Mouse (Mus musculus) adrenal gland, postnatal 14 days (tissue): ENCODE measurements at regions not wholly inside any gene's neighbourhood (a gene's known extent, or its start where the extent isn't known, plus 50 kb on each side); places are given as distances from the start of the nearest gene placed in this dataset.

Experiments
- DNase-seq: peaks from one replicate; pipeline ENCODE4 v3.0.0; 2021; ENCODE audit warnings: mixed read lengths

DNA sequence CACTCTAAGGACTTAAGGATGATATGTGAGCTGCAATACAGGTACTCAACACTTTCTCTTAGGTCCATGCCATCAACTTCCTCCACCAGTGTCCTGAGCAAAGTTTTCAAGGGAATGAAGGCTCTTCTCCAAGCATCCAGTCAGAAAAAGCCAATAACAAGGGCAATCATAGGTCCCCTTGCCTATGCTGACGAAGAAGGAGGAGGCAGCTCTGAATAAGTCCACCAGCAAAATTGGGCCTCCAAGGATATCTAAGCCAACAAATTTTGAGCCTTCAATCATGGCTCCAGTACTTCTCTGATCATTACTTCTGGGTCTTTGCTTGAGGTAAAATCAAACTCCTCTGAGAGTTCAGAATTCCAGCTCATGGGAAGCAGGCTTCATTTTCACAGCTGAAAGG, 293.1 kb downstream of the Snurf start:
- peak; percentile 5 for DNase-seq
